Mouse (Mus musculus) lung, embryonic 16.5 days (tissue): Measurements from ENCODE around the gene Frmd4b. TPM values are rescaled to one million over a fixed set of nuclear protein-coding genes. Genes with fewer than 3 reads are reported as not detected.
A peak's percentile ranks its signal among the peaks of the same experiment; 100 is the strongest.

Experiments used
- ATAC-seq: fragments of 200-750 bp; cut with Nextera tagmentation; 2 replicates; pipeline ENCODE4 v1.8.0; 2017; ENCODE audit warnings: low read depth, mild to moderate bottlenecking, moderate library complexity
- H3K27ac ChIP-seq: fragments of 300-500 bp; sonication (generic); 2 replicates; pipeline ENCODE4 v1.5.1; 2014; ENCODE audit warnings: mild to moderate bottlenecking, control low read depth, low read length
- H3K27me3 ChIP-seq: fragments of 300-500 bp; sonication (generic); 2 replicates; pipeline ENCODE4 v1.6.1; 2014; ENCODE audit warnings: low read depth, low read length, mixed read lengths; ENCODE audit not compliant: control insufficient read depth, insufficient read depth
- H3K36me3 ChIP-seq: fragments of 300-500 bp; sonication (generic); 2 replicates; pipeline ENCODE4 v1.6.1; 2014; ENCODE audit warnings: low read length; ENCODE audit not compliant: control insufficient read depth, insufficient read depth
- H3K4me1 ChIP-seq: fragments of 300-500 bp; sonication (generic); replicated peaks from 2 replicates; pipeline ENCODE4 v1.6.1; 2014; ENCODE audit warnings: low read length, mixed read lengths; ENCODE audit not compliant: control insufficient read depth, insufficient read depth
- H3K4me2 ChIP-seq: fragments of 300-500 bp; sonication (generic); 2 replicates; pipeline ENCODE4 v1.6.1; 2014; ENCODE audit warnings: low read depth, low read length, control low read depth
- H3K4me3 ChIP-seq: fragments of 300-500 bp; sonication (generic); 2 replicates; pipeline ENCODE4 v1.5.1; 2014; ENCODE audit warnings: mild to moderate bottlenecking, low read length, control low read depth
- H3K9ac ChIP-seq: fragments of 300-500 bp; sonication (generic); 2 replicates; pipeline ENCODE4 v1.6.1; 2014; ENCODE audit warnings: low read length, control low read depth
- H3K9me3 ChIP-seq: fragments of 300-500 bp; sonication (generic); 2 replicates; pipeline ENCODE4 v1.6.1; 2016; ENCODE audit warnings: low read length; ENCODE audit not compliant: control insufficient read depth
- WGBS: fragments of 180-500 bp; shearing (Covaris S2); extraction: QIAGEN DNeasy Blood & Tissue Kit; methylation state at CpG from one replicate; pipeline ENCODE4 v1.1.7; 2014; 5-methylcytosine and 5-hydroxymethylcytosine counted together
- polyA plus RNA-seq: library from polyadenylated mRNA; unstranded; fragments of >200 nt; fragmentation: Nextera tagmentation; extraction: Ambion mirVana; gene quantifications from 2 replicates; pipeline ENCODE4 v1.2.1, GENCODE M21; 2015

The Frmd4b gene
- polyA plus RNA-seq, 1 experiment from 2014 or later: 17.9 TPM

DNA sequence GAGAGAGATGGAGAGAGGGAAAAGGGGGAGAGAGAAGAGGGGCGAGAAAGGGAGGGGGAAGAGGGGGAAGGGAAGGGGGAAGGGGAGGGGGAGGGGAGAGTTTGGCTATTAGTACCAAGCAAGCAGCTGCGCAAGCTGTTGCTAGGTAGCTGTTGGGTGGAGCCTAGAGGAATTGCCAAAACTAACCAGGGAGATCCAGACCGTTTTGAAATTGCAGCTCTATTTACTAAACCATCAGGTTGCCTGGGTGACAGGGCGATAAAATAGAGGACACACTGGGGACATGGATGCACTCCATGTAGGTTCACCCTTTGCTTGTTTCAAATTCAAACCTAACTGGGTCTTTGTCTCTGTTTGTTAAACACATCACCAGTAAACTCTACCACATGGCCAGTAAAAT lies 341.0 kb downstream of the Frmd4b start:
- H3K4me1 ChIP-seq: peaks cover 12% of the 10 kb centered on the region
- no peak overlapping the region for H3K27ac ChIP-seq
- no peaks in the 10 kb centered on the region for H3K36me3 ChIP-seq
- no peak overlapping the region for H3K4me3 ChIP-seq
- no peaks in the 10 kb centered on the region for H3K27me3 ChIP-seq
- H3K4me2 ChIP-seq: no peak overlapping the region
- 40% methylated on average over 4 of the region's 4 CpGs for WGBS
- ATAC-seq: no peak
- H3K9ac ChIP-seq: no peak overlapping the region
- H3K9me3 ChIP-seq: no peaks in the 10 kb centered on the region

DNA sequence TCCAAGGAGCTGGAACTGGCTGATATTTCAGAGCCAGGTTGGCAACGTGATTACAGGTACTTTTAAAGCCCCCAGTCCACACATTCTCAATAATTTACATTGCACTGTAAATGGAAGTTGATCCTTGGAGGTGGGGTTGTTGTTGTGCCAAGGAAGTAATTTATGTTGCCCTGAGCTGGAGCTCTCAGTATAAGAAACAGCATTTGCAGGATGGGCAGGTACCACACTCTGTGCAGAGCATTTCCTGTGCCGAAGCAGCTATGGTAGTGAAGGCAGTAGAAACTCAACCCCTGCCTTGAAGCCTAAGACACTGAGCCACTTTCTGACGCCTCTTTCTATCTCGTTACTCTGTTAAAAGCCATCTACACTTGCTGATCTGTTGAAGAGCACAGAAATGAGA lies 341.6 kb downstream of the Frmd4b start:
- no peak overlapping the region for H3K9ac ChIP-seq
- 51% methylated on average over 4 of the region's 4 CpGs for WGBS
- H3K36me3 ChIP-seq: no peaks in the 10 kb centered on the region
- H3K27me3 ChIP-seq: no peaks in the 10 kb centered on the region
- H3K4me2 ChIP-seq: no peak overlapping the region
- H3K4me3 ChIP-seq: no peak overlapping the region
- H3K9me3 ChIP-seq: no peaks in the 10 kb centered on the region
- H3K4me1 ChIP-seq: peaks cover 12% of the 10 kb centered on the region
- no peak for ATAC-seq
- H3K27ac ChIP-seq: no peak overlapping the region

DNA sequence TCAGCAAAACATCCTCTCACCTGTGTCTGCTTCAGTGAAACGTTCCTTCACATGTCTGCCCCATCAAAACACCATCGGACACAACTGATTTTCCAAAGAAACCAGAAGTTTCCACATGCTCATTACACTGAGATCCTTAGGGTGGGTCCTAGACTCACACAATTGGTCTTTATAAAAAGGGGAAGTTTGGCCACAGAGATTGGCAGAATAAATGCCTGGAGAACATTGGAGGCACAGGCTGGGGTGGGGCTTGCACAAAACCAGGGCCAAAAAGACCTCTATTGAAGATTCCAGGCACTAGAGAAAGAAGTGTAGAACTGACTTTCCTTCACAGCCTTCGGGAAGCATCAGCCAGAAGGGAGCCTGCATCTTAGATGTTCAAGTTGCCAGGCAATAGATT lies 343.6 kb downstream of the Frmd4b start:
- ATAC-seq: no peak
- Histone ChIP-seq H3K4me2 (no peak overlapping the region), H3K27me3 (no peaks in the 10 kb centered on the region), H3K27ac (no peak overlapping the region), H3K36me3 (no peaks in the 10 kb centered on the region), H3K9ac (no peak overlapping the region), H3K4me3 (no peak overlapping the region), H3K4me1 (peaks cover 5% of the 10 kb centered on the region), H3K9me3 (no peaks in the 10 kb centered on the region)
- 61% methylated on average over 3 of the region's 3 CpGs for WGBS

DNA sequence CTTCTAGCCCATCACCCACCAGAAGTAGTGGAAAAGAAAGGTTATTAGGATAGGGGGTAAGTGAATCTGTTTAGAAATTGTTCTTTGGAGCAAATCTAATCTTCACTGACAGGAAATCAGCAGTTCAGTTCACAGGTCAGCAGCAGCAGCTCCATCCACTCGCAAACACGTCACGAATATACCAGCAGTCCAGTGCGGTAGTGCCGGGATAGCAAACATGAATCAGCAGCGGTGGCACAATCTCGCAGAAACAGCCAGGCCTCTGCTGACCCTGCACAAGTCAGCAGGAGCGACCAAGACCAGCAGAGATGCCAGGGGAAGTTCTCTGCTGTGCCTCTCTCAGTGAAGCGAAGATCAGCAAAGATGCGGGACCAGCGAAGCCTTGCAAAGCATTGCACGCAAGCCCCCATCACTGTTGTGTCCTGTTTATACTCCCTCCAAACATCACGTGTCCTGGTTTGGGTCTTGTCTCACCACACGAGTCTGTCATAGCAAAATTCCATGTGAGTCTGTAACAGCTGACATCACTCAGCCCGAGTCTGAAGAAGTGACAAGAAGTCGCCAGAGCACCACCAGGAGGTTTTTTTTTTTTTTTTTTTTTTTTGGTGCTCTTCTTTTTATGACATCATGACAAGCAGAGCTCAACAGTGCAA lies 344.2 kb downstream of the Frmd4b start:
- no peak overlapping the region for H3K9ac ChIP-seq
- ATAC-seq: peak; percentile 80
- peak overlapping the region; percentile 22; the same call in 1 of the 2 replicates for H3K4me2 ChIP-seq
- peak overlapping the region; percentile 67; the same call in 1 of the 2 replicates for H3K27ac ChIP-seq
- no peak overlapping the region for H3K4me3 ChIP-seq
- H3K9me3 ChIP-seq: no peaks in the 10 kb centered on the region
- no peaks in the 10 kb centered on the region for H3K27me3 ChIP-seq
- 47% methylated on average over 16 of the region's 16 CpGs for WGBS
- peaks cover 2% of the 10 kb centered on the region; the same call in 1 of the 2 replicates for H3K4me1 ChIP-seq
- no peaks in the 10 kb centered on the region for H3K36me3 ChIP-seq

DNA sequence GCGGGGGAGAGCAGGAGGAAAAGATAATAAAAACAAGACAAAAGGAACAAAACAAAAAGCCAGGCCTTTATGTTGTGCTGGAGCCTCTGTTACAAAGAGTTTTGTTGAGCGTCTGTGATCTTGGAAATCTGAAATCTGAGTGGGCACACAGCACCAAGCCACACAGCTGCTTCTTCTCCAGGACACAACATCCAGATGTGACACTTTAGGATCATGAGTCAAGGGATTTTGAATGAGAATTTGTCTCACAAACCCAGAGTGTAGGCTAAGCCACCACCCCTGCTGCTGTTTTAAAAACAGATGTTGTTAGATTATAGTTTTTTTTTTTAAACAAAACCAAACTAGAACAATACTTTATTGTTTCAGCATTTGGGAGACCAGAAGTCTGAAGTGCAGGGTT lies 345.0 kb downstream of the Frmd4b start:
- ATAC-seq: peak; percentile 86
- Histone ChIP-seq H3K4me3 (no peak overlapping the region), H3K4me1 (peaks cover 2% of the 10 kb centered on the region; the same call in 1 of the 2 replicates), H3K9ac (no peak overlapping the region), H3K27ac (peak overlapping the region; percentile 59), H3K36me3 (no peaks in the 10 kb centered on the region), H3K9me3 (no peaks in the 10 kb centered on the region), H3K27me3 (no peaks in the 10 kb centered on the region), H3K4me2 (no peak overlapping the region)
- 44% methylated on average over 2 of the region's 2 CpGs for WGBS

DNA sequence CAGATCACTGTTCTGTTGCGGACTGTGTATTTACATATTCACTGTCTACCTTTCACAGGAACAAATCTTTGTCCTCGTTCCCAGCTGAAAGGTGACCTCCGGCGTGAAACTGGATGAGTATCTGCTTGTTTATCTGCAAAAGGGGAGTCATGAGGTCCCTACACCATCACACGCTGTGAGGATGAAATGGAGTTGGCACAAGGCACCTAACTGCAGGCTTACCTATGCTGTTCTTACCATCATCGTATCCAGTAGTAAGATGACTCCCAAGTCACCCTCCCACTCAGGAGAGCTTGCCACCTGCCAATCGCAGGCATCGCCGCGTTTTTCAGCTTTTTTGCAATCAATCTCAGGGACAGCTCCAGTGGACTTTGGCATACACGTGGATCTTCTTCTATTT lies 347.7 kb downstream of the Frmd4b start:
- no peak overlapping the region for H3K27ac ChIP-seq
- no peaks in the 10 kb centered on the region for H3K9me3 ChIP-seq
- 70% methylated on average over 11 of the region's 11 CpGs for WGBS
- no peak overlapping the region for H3K9ac ChIP-seq
- ATAC-seq: no peak
- no peaks in the 10 kb centered on the region for H3K36me3 ChIP-seq
- H3K27me3 ChIP-seq: no peaks in the 10 kb centered on the region
- H3K4me3 ChIP-seq: no peak overlapping the region
- H3K4me1 ChIP-seq: no peaks in the 10 kb centered on the region; the same call in 1 of the 2 replicates
- H3K4me2 ChIP-seq: no peak overlapping the region

DNA sequence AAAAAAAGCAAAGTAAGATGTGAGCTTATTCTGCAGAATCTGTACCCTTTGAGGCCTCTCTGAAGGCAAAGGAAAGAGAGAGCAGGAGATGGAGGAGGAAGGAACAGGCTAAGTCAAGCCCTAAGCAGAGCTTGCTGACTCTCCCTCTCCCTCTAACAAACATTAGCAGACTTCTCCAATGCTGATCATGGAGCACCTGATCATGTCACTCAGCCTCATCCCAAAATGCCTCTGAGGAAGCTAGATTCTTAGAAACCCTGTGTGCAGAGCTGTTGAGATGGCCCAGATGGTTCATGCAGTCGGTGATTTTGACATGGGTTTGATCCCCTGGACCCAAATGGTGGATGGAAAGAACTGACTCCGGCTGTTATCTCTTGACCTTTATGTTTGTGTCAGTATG lies 350.2 kb downstream of the Frmd4b start:
- Histone ChIP-seq H3K36me3 (no peaks in the 10 kb centered on the region), H3K9ac (no peak overlapping the region), H3K4me1 (no peaks in the 10 kb centered on the region), H3K9me3 (no peaks in the 10 kb centered on the region), H3K27ac (no peak overlapping the region), H3K4me2 (no peak overlapping the region), H3K27me3 (no peaks in the 10 kb centered on the region), H3K4me3 (no peak overlapping the region)
- 78% methylated on average over 2 of the region's 2 CpGs for WGBS
- no peak for ATAC-seq

DNA sequence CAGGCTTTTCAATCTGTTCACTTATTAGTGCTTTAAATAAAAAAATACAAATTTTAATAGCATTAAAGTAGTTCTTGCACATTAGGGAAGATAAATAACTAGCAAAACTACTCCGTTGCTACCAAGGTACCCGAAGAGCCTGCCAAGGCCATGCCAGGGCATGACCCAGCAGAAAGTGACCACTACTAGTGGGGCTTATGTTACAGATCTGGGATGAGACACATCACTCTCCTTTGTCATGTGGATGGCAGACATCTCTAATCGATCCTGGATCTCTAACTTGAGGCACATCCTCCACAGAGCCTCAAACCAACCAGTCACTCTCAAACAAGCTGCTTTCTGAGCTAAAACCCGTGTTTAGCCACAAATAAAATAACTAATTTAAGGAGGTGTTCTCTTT lies 350.7 kb downstream of the Frmd4b start:
- Histone ChIP-seq H3K4me3 (no peak overlapping the region), H3K4me2 (no peak overlapping the region), H3K27me3 (no peaks in the 10 kb centered on the region), H3K36me3 (no peaks in the 10 kb centered on the region), H3K9ac (no peak overlapping the region), H3K27ac (no peak overlapping the region), H3K4me1 (no peaks in the 10 kb centered on the region), H3K9me3 (no peaks in the 10 kb centered on the region)
- no peak for ATAC-seq
- WGBS: 65% methylated on average over 4 of the region's 4 CpGs

DNA sequence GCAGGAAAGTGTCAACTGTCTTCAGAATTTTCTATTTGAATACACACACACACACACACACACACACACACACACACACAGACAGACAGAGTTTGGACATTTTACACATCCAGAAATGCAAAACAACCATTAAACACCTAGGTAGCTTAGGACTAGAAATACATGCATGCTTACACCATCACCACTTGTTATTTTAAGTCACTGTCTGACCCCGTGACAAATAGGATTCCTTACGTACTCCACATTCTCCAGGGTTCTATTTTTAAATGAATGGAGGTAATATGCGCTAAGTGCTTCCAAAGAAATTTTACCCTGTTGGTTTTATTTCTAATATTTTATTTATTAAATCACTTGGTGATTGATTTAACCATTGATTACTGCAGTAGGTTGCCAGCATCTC lies 351.6 kb downstream of the Frmd4b start:
- Histone ChIP-seq H3K27me3 (no peaks in the 10 kb centered on the region), H3K27ac (no peak overlapping the region), H3K4me3 (no peak overlapping the region), H3K36me3 (no peaks in the 10 kb centered on the region), H3K9ac (no peak overlapping the region), H3K4me2 (no peak overlapping the region), H3K4me1 (no peaks in the 10 kb centered on the region), H3K9me3 (no peaks in the 10 kb centered on the region)
- ATAC-seq: no peak
- 69% methylated on average over 3 of the region's 3 CpGs for WGBS

DNA sequence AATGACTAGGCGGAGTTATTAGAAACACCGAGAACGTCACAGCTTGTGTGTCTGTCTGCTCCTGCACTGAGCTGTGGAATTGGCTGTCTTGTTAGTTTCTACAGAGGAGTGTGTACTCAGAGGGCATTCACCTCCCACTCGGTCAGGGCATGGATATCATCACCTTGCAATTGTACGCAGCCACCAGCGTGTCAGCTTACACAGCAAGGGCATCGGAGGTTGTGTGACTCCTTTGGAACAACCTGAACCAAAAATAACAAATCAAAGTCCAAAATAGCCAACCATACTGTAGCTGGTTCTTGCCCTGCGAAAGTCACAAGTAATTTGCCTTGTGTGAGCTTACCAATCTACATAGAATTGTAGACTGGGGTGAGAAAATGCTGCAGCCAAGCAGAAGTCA lies 352.1 kb downstream of the Frmd4b start:
- H3K4me3 ChIP-seq: no peak overlapping the region
- WGBS: 55% methylated on average over 8 of the region's 8 CpGs
- no peak overlapping the region for H3K27ac ChIP-seq
- no peaks in the 10 kb centered on the region for H3K36me3 ChIP-seq
- H3K4me2 ChIP-seq: no peak overlapping the region
- no peaks in the 10 kb centered on the region for H3K27me3 ChIP-seq
- H3K9me3 ChIP-seq: no peaks in the 10 kb centered on the region
- no peak overlapping the region for H3K9ac ChIP-seq
- no peaks in the 10 kb centered on the region for H3K4me1 ChIP-seq
- no peak for ATAC-seq
